Mouse (Mus musculus) ES-E14 (cell line): Measurements from ENCODE around the gene Gm21860. TPM values are rescaled to one million over a fixed set of nuclear protein-coding genes. Genes with fewer than 3 reads are reported as not detected.
A peak's percentile ranks its signal among the peaks of the same experiment; 100 is the strongest.
"Not testable (repeated sequence)": the region's sequence is repeated elsewhere in the genome, so short reads cannot be mapped to it uniquely, and the experiment has no call there.

Experiments
- DNase-seq: peaks from one replicate; pipeline ENCODE4 v3.0.0-alpha.2; 2013; ENCODE audit warnings: low read depth, low spot score
- H3K27ac ChIP-seq: 2 replicates; pipeline ENCODE4 v1.5.1; 2012; ENCODE audit warnings: low read depth, mild to moderate bottlenecking, low read length, moderate library complexity, mixed read lengths; ENCODE audit not compliant: poor library complexity, insufficient read depth, severe bottlenecking
- H3K36me3 ChIP-seq: 2 replicates; pipeline ENCODE4 v1.6.1; 2012; ENCODE audit warnings: mild to moderate bottlenecking, low read length, moderate library complexity, mixed read lengths; ENCODE audit not compliant: control insufficient read depth, poor library complexity, insufficient read depth, severe bottlenecking
- H3K4me1 ChIP-seq, 2 experiments: fragments of 150-350 bp in 1 of 2; sonication (generic) in 1 of 2; 2 replicates each; pipeline ENCODE4 v1.6.1; 2012; ENCODE audit warnings: low read length in 2 of 2, mild to moderate bottlenecking in 1 of 2, mixed read lengths in 1 of 2; ENCODE audit not compliant: control insufficient read depth in 2 of 2, insufficient read depth in 2 of 2, poor library complexity in 1 of 2
- H3K4me3 ChIP-seq, 2 experiments: fragments of 150-350 bp in 1 of 2; sonication (generic) in 1 of 2; 2 replicates each; pipeline ENCODE4 v1.5.1; 2012; ENCODE audit warnings: low read length in 2 of 2, low read depth in 1 of 2, mild to moderate bottlenecking in 1 of 2, mixed read lengths in 1 of 2; ENCODE audit not compliant: insufficient read depth in 1 of 2, poor library complexity in 1 of 2, severe bottlenecking in 1 of 2
- H3K9ac ChIP-seq: 2 replicates; pipeline ENCODE4 v1.6.1; 2012; ENCODE audit warnings: low read depth, mild to moderate bottlenecking, low read length, mixed read lengths; ENCODE audit not compliant: poor library complexity, insufficient read depth, severe bottlenecking
- H3K9me3 ChIP-seq: fragments of 150-350 bp; sonication (generic); 2 replicates; pipeline ENCODE4 v1.6.1; 2012; ENCODE audit warnings: low read depth, mild to moderate bottlenecking, low read length; ENCODE audit not compliant: control insufficient read depth, insufficient read depth
- CHD2 ChIP-seq: IDR thresholded peaks from 2 replicates; pipeline ENCODE4 v1.6.1; 2014; ENCODE audit warnings: mild to moderate bottlenecking, low read depth, low read length, inconsistent platforms
- HCFC1 ChIP-seq: IDR thresholded peaks from 2 replicates; pipeline ENCODE4 v1.6.1; 2012; ENCODE audit warnings: low read length, inconsistent platforms, borderline replicate concordance; ENCODE audit not compliant: insufficient read depth
- MAFK ChIP-seq: IDR thresholded peaks from 2 replicates; pipeline ENCODE4 v1.6.1; 2014; ENCODE audit warnings: mild to moderate bottlenecking, low read depth, low read length, inconsistent platforms; ENCODE audit not compliant: insufficient read depth
- ZC3H11A ChIP-seq: IDR thresholded peaks from 2 replicates; pipeline ENCODE4 v1.6.1; 2012; ENCODE audit warnings: low read depth, mild to moderate bottlenecking, inconsistent platforms, low read length, borderline replicate concordance
- in situ Hi-C, 2 experiments: fragments of 600-800 bp; cut with MboI; formaldehyde crosslinking; loops; one replicate each; pipeline ENCODE4 v1.15.1; 2025; ENCODE audit warnings: low sequenced_read_pairs in 2 of 2, inconsistent platforms in 1 of 2; ENCODE audit not compliant: unreplicated experiment in 2 of 2
- total RNA-seq: library from RNA; depleted of rRNA; stranded (reverse); fragments of 300-350 nt; gene quantifications from 2 replicates; pipeline ENCODE4 v1.2.3, GENCODE M21; 2012

Gm21860 gene
- total RNA-seq, 1 experiment: not detected

DNA sequence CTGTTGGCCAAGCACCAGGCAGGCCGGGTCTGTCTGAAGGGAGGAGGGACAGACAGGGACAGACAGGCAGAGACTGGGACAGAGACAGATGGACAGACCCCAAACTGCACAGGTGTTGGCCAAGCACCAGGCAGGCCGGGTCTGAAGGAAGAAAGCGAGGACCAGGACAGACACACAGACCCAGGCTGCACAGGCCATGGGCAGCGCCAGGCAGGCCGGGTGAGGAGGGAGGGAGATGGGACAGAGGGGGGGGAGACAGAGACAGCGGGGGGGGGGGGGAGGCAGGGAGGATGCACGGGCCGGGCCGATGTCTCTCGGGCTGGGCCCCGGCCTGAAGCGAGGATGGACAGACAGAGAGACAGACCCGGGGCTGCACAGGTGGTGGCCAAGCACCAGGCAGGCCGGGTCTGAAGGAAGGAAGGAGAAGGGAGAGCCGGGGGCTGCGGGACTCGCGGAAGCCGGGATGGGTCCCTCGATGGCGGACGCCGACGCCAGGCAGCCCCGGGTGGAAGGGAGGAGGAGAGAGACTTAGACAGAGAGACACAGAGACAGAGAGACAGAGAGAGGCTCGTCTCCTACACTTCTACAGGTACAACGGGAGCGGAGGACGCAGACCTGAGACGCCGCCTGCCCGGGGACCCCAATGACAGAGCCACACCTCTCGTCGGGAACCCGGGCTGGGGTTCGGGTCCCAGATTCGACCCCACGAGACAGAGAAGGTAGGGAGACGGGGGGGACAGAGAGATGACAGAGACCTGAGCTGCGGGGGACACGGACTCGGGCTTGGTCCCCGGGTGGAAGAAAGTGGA is 13.0 kb downstream of the Gm21860 start:
- Histone ChIP-seq H3K9me3 (peaks cover 12% of the 10 kb centered on the region; the same call in 1 of the 2 replicates), H3K36me3 (peaks cover 66% of the 10 kb centered on the region)
- H3K9ac ChIP-seq, H3K4me3 ChIP-seq, in situ Hi-C loops, H3K4me1 ChIP-seq, H3K27ac ChIP-seq: not testable (repeated sequence)
- DNase-seq: peak; percentile 79

DNA sequence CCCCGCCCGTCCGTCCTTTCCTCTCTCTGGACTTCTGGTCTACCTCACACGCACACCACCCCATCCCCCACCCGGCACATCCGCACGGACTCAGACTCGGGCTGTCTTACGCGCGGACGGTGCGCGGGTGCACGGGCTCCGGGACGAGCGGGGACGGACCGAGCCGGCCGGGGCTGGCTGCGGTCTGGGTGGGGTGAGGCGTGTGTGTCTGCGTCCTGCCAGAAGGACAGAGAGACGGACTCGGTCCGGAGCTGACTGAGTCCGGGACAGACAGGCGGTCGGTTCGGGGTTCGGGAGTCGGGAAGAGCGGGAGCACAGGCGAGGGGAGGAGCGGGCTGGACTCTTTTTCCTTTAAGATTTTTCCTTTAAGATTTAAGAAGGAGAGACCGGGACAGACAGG is 13.6 kb downstream of the Gm21860 start:
- peak; percentile 91 for DNase-seq
- H3K4me1 ChIP-seq, H3K9ac ChIP-seq, in situ Hi-C loops, H3K4me3 ChIP-seq: not testable (repeated sequence)
- peak overlapping the region; percentile 18; the same call in 1 of the 2 replicates for H3K27ac ChIP-seq
- peaks cover 69% of the 10 kb centered on the region for H3K36me3 ChIP-seq
- H3K9me3 ChIP-seq: peaks cover 12% of the 10 kb centered on the region; the same call in 1 of the 2 replicates

DNA sequence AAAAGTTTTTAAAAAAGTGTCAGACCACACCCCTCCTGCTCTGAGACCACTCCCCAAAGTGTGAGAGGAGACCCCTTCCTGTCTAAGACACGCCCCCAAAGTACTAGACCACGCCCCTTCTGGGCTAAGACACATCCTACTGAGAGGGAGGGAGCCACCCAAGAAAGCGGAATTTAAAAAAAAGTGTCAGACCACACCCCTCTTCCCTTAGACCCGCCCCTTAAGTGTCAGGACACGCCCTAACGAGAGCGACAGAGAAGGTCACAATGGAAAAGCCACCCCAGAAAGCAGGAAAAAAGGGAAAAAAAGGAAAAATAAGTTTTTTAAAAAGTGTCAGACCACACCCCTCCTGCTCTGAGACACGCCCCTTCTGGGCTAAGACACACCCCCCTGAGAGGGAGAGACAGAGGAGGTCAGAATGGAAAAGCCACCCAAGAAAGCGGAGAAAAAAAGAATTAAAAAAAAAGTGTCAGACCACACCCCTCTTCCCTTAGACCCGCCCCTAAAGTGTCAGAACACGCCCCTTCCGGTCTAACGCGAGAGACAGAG is 14.5 kb downstream of the Gm21860 start:
- Histone ChIP-seq H3K4me1 (no peaks in the 10 kb centered on the region), H3K9ac (no peak overlapping the region), H3K27ac (no peak overlapping the region), H3K36me3 (peaks cover 69% of the 10 kb centered on the region), H3K9me3 (0 out of 2 replicates have a peak, but pooled peaks cover 7% of the 10 kb centered on the region), H3K4me3 (no peak overlapping the region)
- peak; percentile 99 for DNase-seq
- TF ChIP-seq HCFC1 (no peak), MAFK (no peak), ZC3H11A (no peak), CHD2 (no peak)
- in situ Hi-C loops: no loop called here

DNA sequence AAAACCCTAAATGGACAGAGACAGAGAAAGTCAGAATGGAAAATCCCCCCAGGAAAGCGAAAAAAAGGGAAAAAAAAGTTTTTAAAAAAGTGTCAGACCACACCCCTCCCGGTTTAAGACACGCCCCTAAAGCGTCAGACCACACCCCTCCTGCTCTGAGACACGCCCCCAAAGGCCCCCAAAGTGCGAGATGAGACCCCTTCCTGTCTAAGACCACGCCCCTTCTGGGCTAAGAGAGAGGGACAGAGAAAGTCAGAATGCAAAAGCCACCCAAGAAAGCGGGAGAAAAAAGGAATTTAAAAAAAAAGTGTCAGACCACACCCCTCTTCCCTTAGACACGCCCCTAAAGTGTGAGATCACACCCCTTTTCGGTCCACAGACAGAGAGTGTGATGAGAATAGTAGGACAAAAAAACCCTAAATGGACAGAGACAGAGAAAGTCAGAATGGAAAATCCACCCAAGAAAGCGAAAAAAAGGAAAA is 15.0 kb downstream of the Gm21860 start:
- H3K9me3 ChIP-seq, H3K9ac ChIP-seq, in situ Hi-C loops, H3K27ac ChIP-seq, H3K4me1 ChIP-seq, H3K4me3 ChIP-seq: not testable (repeated sequence)
- H3K36me3 ChIP-seq: peaks cover 69% of the 10 kb centered on the region
- peak; percentile 86 for DNase-seq

DNA sequence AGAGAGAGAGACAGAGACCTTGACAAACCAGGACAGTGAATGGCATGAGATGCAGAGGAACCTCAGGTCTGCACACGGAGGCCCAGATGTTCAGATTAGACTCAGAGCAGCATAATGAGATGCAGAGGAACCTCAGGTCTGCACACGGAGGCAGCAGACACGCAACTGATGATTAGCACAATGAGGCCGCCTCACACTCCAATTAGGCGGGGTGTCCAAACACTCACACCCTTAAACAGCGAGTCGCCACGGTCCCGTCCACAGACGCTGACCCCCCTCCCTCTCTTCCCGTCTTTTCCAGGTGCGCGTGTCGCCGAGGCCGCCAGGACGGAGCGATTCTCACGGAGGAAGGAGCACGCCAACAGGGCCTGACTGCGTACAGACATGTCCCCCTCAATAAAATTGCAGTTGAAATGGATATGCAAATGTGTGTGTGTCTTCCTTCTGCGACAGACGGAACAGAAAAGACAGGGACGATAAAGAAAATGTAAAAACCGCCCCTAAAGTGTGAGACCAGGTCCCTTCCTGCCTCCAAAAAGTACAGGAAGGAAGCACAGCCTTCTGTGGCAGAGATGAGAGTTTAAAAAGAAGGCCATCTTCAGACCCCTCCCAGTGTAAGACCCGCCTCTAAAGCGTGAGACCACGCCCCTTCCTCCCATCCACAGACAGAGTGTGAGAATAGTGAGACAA is 15.6 kb downstream of the Gm21860 start:
- Histone ChIP-seq H3K27ac (peak overlapping the region; percentile 3; the same call in 1 of the 2 replicates), H3K36me3 (peaks cover 68% of the 10 kb centered on the region)
- peak; percentile 78 for DNase-seq
- H3K4me1 ChIP-seq, in situ Hi-C loops, H3K9ac ChIP-seq, H3K4me3 ChIP-seq, H3K9me3 ChIP-seq: not testable (repeated sequence)
